Mouse (Mus musculus) forebrain, embryonic 15.5 days (tissue): Measurements from ENCODE around the gene Fhdc1. TPM values are rescaled to one million over a fixed set of nuclear protein-coding genes. Genes with fewer than 3 reads are reported as not detected.

Experiments
- ATAC-seq: fragments of 200-750 bp; cut with Nextera tagmentation; replicated peaks from 2 replicates; pipeline ENCODE4 v1.8.0; 2017; ENCODE audit warnings: mild to moderate bottlenecking, moderate TSS enrichment, moderate library complexity
- H3K27ac ChIP-seq: fragments of 300-500 bp; sonication (generic); replicated peaks from 2 replicates; pipeline ENCODE4 v1.5.1; 2015; ENCODE audit warnings: mild to moderate bottlenecking, inconsistent platforms
- H3K27me3 ChIP-seq: fragments of 300-500 bp; sonication (generic); 2 replicates; pipeline ENCODE4 v1.6.1; 2015; ENCODE audit warnings: inconsistent platforms
- H3K36me3 ChIP-seq: fragments of 300-500 bp; sonication (generic); 2 replicates; pipeline ENCODE4 v1.6.1; 2015; ENCODE audit warnings: mild to moderate bottlenecking, inconsistent platforms
- H3K4me1 ChIP-seq: fragments of 300-500 bp; sonication (generic); 2 replicates; pipeline ENCODE4 v1.6.1; 2015; ENCODE audit warnings: inconsistent platforms
- H3K4me2 ChIP-seq: fragments of 300-500 bp; sonication (generic); replicated peaks from 2 replicates; pipeline ENCODE4 v1.6.1; 2015; ENCODE audit warnings: mild to moderate bottlenecking, inconsistent platforms
- H3K4me3 ChIP-seq: fragments of 300-500 bp; sonication (generic); 2 replicates; pipeline ENCODE4 v1.5.1; 2015; ENCODE audit warnings: mild to moderate bottlenecking, inconsistent platforms
- H3K9ac ChIP-seq: fragments of 300-500 bp; sonication (generic); replicated peaks from 2 replicates; pipeline ENCODE4 v1.6.1; 2015; ENCODE audit warnings: mild to moderate bottlenecking, inconsistent platforms
- H3K9me3 ChIP-seq: fragments of 300-500 bp; sonication (generic); 2 replicates; pipeline ENCODE4 v1.6.1; 2016; ENCODE audit warnings: inconsistent platforms
- WGBS: fragments of 180-500 bp; shearing (Covaris S2); methylation state at CpG from one replicate; pipeline ENCODE4 v1.1.7; 2015; ENCODE audit warnings: mixed read lengths; 5-methylcytosine and 5-hydroxymethylcytosine counted together
- polyA plus RNA-seq: library from polyadenylated mRNA; unstranded; fragments of >200 nt; fragmentation: Nextera tagmentation; extraction: Ambion mirVana; gene quantifications from 2 replicates; pipeline ENCODE4 v1.2.1, GENCODE M21; 2015

Fhdc1 gene
- polyA plus RNA-seq, 1 experiment from 2014 or later = 1.7 TPM

DNA sequence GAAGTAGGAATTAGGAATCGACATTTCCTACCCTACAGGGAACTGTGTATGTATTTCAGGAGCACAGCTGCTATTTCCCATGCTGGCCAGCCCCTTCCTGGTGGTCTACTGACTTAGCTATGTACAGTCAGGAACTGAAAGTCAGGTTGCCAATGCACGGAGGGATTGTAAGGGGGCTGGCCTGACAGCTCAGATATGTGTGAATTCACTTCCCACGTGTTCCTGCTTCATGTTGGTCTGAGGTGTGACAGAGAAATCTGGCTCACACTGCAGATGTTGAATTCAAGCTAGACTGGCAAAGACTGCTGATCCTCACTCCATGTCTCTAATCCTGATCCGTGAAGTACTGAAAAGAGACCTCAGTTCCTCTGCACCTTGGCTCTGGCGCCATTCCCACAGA is 57.9 kb downstream of the Fhdc1 start:
- H3K4me3 ChIP-seq = no peak overlapping the region
- H3K27me3 ChIP-seq = no peaks in the 10 kb centered on the region
- H3K4me2 ChIP-seq = no peak overlapping the region
- no peak overlapping the region for H3K9ac ChIP-seq
- H3K4me1 ChIP-seq = no peaks in the 10 kb centered on the region
- H3K27ac ChIP-seq = no peak overlapping the region
- H3K9me3 ChIP-seq = no peaks in the 10 kb centered on the region
- no peak for ATAC-seq
- no peaks in the 10 kb centered on the region for H3K36me3 ChIP-seq
- WGBS = 67% methylated on average over 5 of the region's 5 CpGs

DNA sequence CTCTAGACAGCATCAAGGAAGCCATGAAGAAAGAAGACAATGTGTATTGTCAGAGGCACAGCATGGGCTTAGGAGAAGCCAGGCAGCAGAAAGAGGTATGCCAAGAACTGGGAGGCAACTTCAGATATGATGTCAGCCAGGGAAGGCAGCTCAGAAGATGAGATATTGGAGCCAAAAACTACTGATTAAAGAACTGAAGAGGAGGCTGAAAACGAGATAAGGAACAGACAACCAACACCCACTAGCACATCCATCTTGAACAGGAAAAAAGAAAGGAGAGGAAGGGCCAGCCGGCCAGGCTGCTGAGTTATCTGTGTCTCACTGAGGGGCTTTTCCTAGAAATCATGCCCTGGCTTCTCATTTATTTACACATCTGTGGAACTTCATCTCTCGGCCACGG is 66.4 kb downstream of the Fhdc1 start:
- no peaks in the 10 kb centered on the region for H3K36me3 ChIP-seq
- no peak overlapping the region for H3K9ac ChIP-seq
- H3K4me3 ChIP-seq = no peak overlapping the region
- 78% methylated on average over 4 of the region's 4 CpGs for WGBS
- H3K9me3 ChIP-seq = no peaks in the 10 kb centered on the region
- H3K27ac ChIP-seq = no peak overlapping the region
- H3K4me1 ChIP-seq = no peaks in the 10 kb centered on the region
- no peaks in the 10 kb centered on the region for H3K27me3 ChIP-seq
- no peak for ATAC-seq
- no peak overlapping the region for H3K4me2 ChIP-seq

DNA sequence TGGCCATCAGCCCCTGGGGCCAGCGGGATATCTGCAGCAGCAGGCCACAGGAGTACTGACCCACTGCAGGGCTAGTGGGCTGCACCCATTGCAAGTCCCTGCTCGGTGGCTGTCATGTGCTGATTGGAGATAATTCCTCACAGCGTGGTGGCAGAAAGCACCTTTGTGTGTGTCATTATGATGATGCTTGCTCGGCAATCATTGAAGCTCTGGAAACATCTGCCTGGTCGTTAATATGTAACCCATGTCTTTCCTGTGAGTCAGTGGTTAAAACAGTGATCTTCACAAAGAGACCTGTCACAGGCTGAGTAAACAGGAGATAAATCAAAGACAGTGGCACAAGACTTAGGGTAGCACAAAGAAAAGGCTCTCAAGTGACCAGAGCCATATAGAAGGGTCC is 67.3 kb downstream of the Fhdc1 start:
- H3K9me3 ChIP-seq = no peaks in the 10 kb centered on the region
- no peaks in the 10 kb centered on the region for H3K27me3 ChIP-seq
- no peaks in the 10 kb centered on the region for H3K36me3 ChIP-seq
- no peak overlapping the region for H3K4me3 ChIP-seq
- H3K27ac ChIP-seq = no peak overlapping the region
- H3K9ac ChIP-seq = no peak overlapping the region
- 58% methylated on average over 5 of the region's 5 CpGs for WGBS
- H3K4me2 ChIP-seq = no peak overlapping the region
- no peak for ATAC-seq
- H3K4me1 ChIP-seq = no peaks in the 10 kb centered on the region

DNA sequence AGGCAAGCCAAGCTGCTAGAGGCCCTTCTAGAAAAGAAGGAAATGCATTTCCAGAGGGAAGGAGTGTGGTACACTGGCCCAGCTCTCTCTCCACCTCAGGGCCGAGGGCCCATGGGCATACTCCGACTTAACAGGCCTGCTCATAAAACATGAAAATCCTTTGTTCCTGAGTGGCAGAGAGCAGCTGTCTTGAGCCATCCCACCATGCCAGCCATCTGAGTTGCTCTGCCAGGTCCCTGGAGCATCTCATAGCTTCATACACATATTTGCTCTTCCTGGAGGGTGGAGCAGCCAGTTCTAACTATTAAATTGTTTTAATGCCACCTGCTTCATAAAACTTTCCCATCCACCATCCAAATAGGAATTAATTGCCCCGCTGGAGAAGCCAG is 70.8 kb downstream of the Fhdc1 start:
- Histone ChIP-seq H3K4me2 (no peak overlapping the region), H3K27ac (no peak overlapping the region), H3K9me3 (no peaks in the 10 kb centered on the region), H3K4me1 (no peaks in the 10 kb centered on the region), H3K27me3 (no peaks in the 10 kb centered on the region), H3K9ac (no peak overlapping the region), H3K36me3 (no peaks in the 10 kb centered on the region), H3K4me3 (no peak overlapping the region)
- no peak for ATAC-seq
- 85% methylated on average over 3 of the region's 3 CpGs for WGBS

DNA sequence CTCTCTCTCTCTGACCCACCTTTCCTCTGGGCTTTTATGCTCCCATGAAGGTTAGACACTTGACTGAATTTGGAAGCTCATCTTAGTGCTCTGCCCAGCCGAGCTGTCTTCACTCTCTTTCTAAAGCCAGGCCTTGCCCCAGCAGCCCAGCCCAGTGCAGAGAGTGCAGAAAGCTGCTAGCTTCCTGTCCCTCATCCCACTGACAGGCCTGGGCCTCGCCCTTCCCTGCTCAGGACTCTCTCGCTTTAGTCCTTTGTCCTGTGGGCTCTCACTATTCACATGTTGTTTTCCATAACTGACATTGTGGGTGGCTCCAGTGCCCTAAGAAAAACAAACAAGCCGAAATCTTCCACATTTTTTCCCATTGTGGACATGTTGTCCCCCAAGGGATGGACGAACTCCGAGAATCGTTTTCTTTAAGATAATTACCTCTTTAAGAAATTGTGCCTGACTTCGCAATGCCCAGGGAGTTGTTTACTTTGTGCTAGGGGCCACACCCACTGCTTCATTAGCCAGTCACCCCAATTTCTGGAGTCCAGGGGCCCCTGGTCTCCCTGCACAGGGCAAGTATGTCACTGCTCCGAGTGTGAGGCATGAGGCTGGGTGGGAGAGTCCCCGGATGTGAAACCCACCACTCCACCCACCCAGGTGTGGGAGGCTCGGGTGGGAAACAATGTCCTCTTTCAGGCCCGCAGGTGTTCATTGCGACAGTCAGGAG is 71.3 kb downstream of the Fhdc1 start:
- no peaks in the 10 kb centered on the region for H3K9me3 ChIP-seq
- ATAC-seq = no peak
- H3K27me3 ChIP-seq = no peaks in the 10 kb centered on the region
- 59% methylated on average over 13 of the region's 13 CpGs for WGBS
- H3K27ac ChIP-seq = no peak overlapping the region
- no peak overlapping the region for H3K4me3 ChIP-seq
- no peaks in the 10 kb centered on the region for H3K4me1 ChIP-seq
- H3K36me3 ChIP-seq = no peaks in the 10 kb centered on the region
- H3K9ac ChIP-seq = no peak overlapping the region
- H3K4me2 ChIP-seq = no peak overlapping the region

DNA sequence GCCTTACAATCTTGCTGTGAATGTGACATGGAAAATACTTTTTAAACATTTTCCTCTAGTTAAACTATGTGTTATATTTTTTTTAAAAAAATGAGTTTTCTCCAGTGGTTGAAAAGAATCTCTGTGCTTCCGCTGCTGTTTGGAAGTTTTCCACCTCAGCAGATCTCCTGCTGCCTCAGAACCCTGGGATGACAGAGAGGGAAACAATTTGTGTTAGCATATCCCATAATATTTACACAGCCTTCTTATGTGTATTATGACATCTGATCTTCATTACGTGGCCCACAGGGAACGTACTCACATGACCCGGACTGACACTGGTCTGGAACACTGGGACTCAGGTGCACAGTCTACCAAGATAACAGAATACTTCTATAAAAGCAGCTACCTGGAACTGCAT is 74.7 kb downstream of the Fhdc1 start:
- Histone ChIP-seq H3K9me3 (no peaks in the 10 kb centered on the region), H3K27me3 (no peaks in the 10 kb centered on the region), H3K4me3 (no peak overlapping the region), H3K27ac (no peak overlapping the region), H3K36me3 (no peaks in the 10 kb centered on the region), H3K4me1 (no peaks in the 10 kb centered on the region), H3K4me2 (no peak overlapping the region), H3K9ac (no peak overlapping the region)
- WGBS = 92% methylated on average over 4 of the region's 4 CpGs
- ATAC-seq = no peak

DNA sequence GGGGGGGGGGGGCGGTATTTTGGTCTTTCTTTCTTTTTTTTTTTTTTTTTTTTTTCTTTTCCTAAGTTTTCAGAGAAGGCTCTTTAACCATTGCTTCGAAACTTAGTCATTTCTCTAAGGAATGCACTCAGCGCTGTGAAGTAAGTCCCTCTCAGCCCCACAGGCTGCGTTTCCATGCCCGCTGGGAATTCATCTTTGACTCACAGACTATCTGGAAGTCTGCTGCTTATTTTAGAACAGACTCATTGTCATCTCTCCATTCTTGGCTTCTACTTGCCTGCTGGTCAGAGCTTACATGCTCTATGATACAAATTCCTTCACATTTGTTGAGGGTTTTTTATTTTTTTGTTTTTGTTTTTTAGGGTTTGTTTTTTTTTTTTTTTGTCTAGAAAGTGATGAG is 76.8 kb downstream of the Fhdc1 start:
- no peaks in the 10 kb centered on the region for H3K9me3 ChIP-seq

DNA sequence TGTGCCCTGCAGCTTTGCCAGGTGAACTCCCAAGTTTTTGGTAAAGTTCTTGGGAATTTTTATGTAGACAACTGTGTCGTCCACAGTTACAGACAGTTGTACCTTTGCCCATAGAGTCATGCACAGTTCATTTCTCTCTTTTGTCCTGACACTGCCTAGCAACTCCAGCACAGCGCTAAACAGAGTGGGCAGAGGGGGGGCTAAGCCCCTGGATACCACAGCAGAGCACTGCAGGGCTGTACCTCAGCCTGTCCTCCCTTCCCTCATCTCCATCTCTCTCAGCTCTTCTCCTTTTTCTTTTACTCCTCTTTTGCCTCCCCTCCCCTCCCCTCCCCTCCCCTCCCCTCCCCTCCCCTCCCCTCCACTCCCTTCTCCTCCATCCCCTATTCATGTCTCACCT is 77.5 kb downstream of the Fhdc1 start:
- 5% methylated on average over 2 of the region's 2 CpGs for WGBS
- Histone ChIP-seq H3K4me1 (no peaks in the 10 kb centered on the region), H3K9me3 (no peaks in the 10 kb centered on the region), H3K4me2 (no peak overlapping the region), H3K4me3 (no peak overlapping the region), H3K36me3 (no peaks in the 10 kb centered on the region), H3K27me3 (no peaks in the 10 kb centered on the region), H3K27ac (no peak overlapping the region), H3K9ac (no peak overlapping the region)
- ATAC-seq = no peak

More for the DNA sequence above, 76.8 kb downstream of the Fhdc1 start:
- Histone ChIP-seq H3K4me1 (no peaks in the 10 kb centered on the region), H3K4me2 (no peak overlapping the region), H3K27ac (no peak overlapping the region), H3K4me3 (no peak overlapping the region), H3K36me3 (no peaks in the 10 kb centered on the region), H3K27me3 (no peaks in the 10 kb centered on the region), H3K9ac (no peak overlapping the region)
- ATAC-seq = no peak
- WGBS = 21% methylated on average over 5 of the region's 5 CpGs

DNA sequence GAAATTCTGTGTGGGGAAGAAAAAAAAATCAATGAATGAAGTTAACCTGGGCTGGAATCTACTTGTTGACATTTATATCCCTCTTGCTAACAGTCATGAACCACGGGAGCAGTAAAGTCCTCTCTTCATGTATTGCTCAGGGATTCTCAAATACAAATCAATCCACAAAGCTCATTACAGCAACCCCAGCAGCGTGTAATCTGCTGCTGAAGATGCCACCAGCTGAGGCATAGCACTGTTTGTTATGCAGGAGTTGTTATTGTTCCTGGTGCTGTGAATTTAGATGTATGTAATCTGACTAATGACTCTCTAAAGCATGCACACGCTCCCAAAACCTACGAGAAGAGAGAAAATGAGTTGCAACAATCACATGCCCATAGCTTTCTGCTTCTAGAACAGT is 82.3 kb downstream of the Fhdc1 start:
- WGBS = 44% methylated on average over 4 of the region's 4 CpGs
- no peak for ATAC-seq

DNA sequence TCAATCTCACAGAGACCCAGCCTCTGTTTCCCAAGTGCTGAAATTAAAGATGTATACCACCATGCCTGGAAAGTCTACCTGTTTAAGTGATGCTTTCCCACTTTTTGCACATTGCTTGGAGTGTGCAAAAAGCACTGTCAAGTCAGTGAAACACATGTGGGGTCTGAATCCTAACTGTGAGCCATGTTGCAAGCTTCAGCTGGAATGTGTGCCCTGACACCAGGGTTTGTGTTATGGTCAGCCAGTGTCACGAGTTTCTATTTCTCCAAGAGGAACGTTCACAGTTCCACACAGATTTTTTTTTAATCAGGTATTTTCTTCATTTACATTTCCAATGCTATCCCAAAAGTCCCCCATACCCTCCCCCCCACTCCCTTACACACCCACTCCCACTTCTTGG is 84.0 kb downstream of the Fhdc1 start:
- 93% methylated on average over 2 of the region's 2 CpGs for WGBS
- H3K4me1 ChIP-seq = no peaks in the 10 kb centered on the region
- H3K9ac ChIP-seq = no peak overlapping the region
- H3K27ac ChIP-seq = no peak overlapping the region
- no peaks in the 10 kb centered on the region for H3K27me3 ChIP-seq
- H3K9me3 ChIP-seq = no peaks in the 10 kb centered on the region
- H3K4me2 ChIP-seq = no peak overlapping the region
- ATAC-seq = no peak
- no peak overlapping the region for H3K4me3 ChIP-seq
- no peaks in the 10 kb centered on the region for H3K36me3 ChIP-seq

More for the DNA sequence above, 82.3 kb downstream of the Fhdc1 start:
- Histone ChIP-seq H3K27me3 (no peaks in the 10 kb centered on the region), H3K9me3 (no peaks in the 10 kb centered on the region), H3K27ac (no peak overlapping the region), H3K4me3 (no peak overlapping the region), H3K4me2 (no peak overlapping the region), H3K36me3 (no peaks in the 10 kb centered on the region), H3K9ac (no peak overlapping the region), H3K4me1 (no peaks in the 10 kb centered on the region)

DNA sequence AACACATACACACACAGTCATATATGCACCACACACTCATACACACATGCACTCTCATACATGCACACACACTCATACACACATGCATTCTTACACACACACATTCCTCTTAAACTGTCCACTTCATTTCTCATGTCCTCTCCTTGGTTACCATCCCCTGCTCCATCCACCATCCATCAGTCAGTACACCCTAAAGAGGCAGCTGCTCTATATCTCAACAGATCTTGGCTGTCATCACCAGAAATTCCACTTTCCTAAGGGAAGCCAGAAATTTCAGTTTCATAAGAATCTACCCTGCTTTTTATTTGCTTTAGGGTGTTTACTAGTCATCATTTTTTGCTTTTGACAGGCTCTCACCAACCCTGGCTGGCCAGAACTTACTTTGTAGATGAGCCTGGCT is 84.4 kb downstream of the Fhdc1 start:
- H3K4me2 ChIP-seq = no peak overlapping the region
- no peaks in the 10 kb centered on the region for H3K4me1 ChIP-seq
- H3K9ac ChIP-seq = no peak overlapping the region
- no peak overlapping the region for H3K4me3 ChIP-seq
- ATAC-seq = no peak
- no peaks in the 10 kb centered on the region for H3K9me3 ChIP-seq
- no peak overlapping the region for H3K27ac ChIP-seq
- no peaks in the 10 kb centered on the region for H3K36me3 ChIP-seq
- no peaks in the 10 kb centered on the region for H3K27me3 ChIP-seq

DNA sequence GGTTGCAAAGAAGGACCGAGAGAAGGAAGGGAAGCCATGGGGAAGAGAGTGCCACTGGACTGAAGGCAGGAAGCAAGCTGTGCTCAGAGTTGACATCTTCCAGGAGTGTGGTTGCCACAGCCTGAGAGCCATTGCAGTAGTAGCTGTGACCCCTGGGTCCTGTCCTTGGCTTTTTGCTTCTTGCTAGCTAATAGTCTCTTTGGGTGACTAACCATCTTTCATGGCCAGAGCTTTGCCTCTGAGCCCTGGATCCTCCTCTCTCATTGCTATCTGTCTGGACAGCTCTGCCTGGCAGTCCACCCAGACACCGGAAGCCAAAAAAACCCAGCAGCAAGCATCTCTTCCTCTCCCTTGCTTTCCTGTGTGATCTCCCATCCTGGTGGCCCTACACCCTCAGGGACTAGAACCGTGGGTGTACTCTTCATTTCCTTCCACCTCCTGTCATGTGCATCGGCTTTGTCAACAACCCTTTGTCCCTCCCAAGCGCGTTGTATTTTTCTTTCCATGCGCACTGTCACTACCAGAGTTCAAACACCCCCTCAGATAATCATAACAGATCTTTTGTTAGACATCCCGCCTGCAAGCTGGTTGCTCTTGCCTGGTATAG is 85.3 kb downstream of the Fhdc1 start:
- no peaks in the 10 kb centered on the region for H3K9me3 ChIP-seq
- no peaks in the 10 kb centered on the region for H3K27me3 ChIP-seq
- no peaks in the 10 kb centered on the region for H3K4me1 ChIP-seq
- H3K27ac ChIP-seq = no peak overlapping the region
- no peak overlapping the region for H3K4me2 ChIP-seq
- WGBS = 84% methylated on average over 8 of the region's 8 CpGs
- H3K4me3 ChIP-seq = no peak overlapping the region
- no peak for ATAC-seq
- H3K9ac ChIP-seq = no peak overlapping the region
- no peaks in the 10 kb centered on the region for H3K36me3 ChIP-seq
